Mouse (Mus musculus) monocyte, adult 2 months (primary cell): ENCODE measurements at regions not wholly inside any gene's neighbourhood (a gene's known extent, or its start where the extent isn't known, plus 50 kb on each side); places are given as distances from the start of the nearest gene placed in this dataset.
"Not testable (repeated sequence)": the region's sequence is repeated elsewhere in the genome, so short reads cannot be mapped to it uniquely, and the experiment has no call there.

ENCODE experiments used
- DNase-seq, 2 experiments: peaks; one replicate each; pipeline ENCODE4 v3.0.0; 2022; ENCODE audit warnings: low spot score in 2 of 2, low read depth in 1 of 2

- no peak for DNase-seq
Measured at GRCm38 (mm10) chr14:71660166-71660565, 831.5 kb downstream of the Gm9195 start.

GRCm38 (mm10) chr14:71654785-71655627 is 836.6 kb downstream of the Gm9195 start:
- DNase-seq = no peak

- DNase-seq = no peak
Measured at GRCm38 (mm10) chr14:71642536-71642935, 849.1 kb downstream of the Gm9195 start.

- DNase-seq = no peak
Measured at GRCm38 (mm10) chr14:71639083-71639482, 852.6 kb downstream of the Gm9195 start.

- DNase-seq = no peak
Measured at GRCm38 (mm10) chr14:71635091-71635490, 856.5 kb downstream of the Gm9195 start.

- DNase-seq = no peak
Measured at GRCm38 (mm10) chr14:71609698-71610301, 881.8 kb downstream of the Gm9195 start.

GRCm38 (mm10) chr14:71603710-71604109 is 887.9 kb downstream of the Gm9195 start:
- DNase-seq = no peak

- DNase-seq = no peak
Measured at GRCm38 (mm10) chr14:71597859-71598258, 893.8 kb downstream of the Gm9195 start.

GRCm38 (mm10) chr14:71588694-71589240 is 902.9 kb downstream of the Gm9195 start:
- no peak for DNase-seq

- no peak for DNase-seq
Measured at GRCm38 (mm10) chr14:71588006-71588405, 903.6 kb downstream of the Gm9195 start.

- no peak for DNase-seq
Measured at GRCm38 (mm10) chr14:71564816-71565215, 926.8 kb downstream of the Gm9195 start.

GRCm38 (mm10) chr14:71561906-71562305 is 929.7 kb downstream of the Gm9195 start:
- no peak for DNase-seq

GRCm38 (mm10) chr14:71554324-71554723 is 937.3 kb downstream of the Gm9195 start:
- not testable (repeated sequence) for DNase-seq

GRCm38 (mm10) chr14:71543580-71543979 is 943.9 kb upstream of the Fam160b2 start:
- no peak for DNase-seq

GRCm38 (mm10) chr14:71532074-71532659 is 932.5 kb upstream of the Fam160b2 start:
- DNase-seq = no peak

GRCm38 (mm10) chr14:71531298-71531697 is 931.7 kb upstream of the Fam160b2 start:
- DNase-seq = no peak

GRCm38 (mm10) chr14:71530421-71530820 is 930.8 kb upstream of the Fam160b2 start:
- no peak for DNase-seq

- DNase-seq = no peak
Measured at GRCm38 (mm10) chr14:71518541-71518940, 918.9 kb upstream of the Fam160b2 start.

GRCm38 (mm10) chr14:71500851-71501250 is 901.2 kb upstream of the Fam160b2 start:
- DNase-seq = no peak

GRCm38 (mm10) chr14:71491201-71491600 is 891.6 kb upstream of the Fam160b2 start:
- no peak for DNase-seq

- no peak for DNase-seq
Measured at GRCm38 (mm10) chr14:71486176-71486970, 886.7 kb upstream of the Fam160b2 start.
